11 mouse cellular contexts compared by ENCODE assay signal in the genomic region with DNA sequence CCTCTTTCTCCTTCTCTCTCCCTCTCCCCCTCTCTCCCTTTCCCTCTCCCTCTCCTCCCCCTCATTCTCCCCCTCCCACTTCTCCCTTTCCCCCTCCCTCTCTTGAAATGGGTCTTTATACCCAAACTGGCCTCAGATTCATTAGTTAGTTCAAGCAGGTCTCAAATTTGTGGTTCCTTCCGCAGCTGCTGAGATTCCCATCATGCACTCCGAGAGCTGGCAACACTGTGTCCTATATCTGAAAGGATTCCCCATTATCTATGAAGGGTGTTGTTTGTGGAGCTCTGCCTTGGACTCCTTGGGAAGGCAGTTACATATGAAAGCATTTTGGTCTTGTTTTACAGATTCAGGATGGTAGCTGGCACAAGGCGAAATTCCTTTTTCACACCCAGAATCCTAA.
"Had no signal": no experiment of that assay in that cellular context is flagged by ENCODE, and none has a peak within 500 bp of the region (broad histone marks: within the 10 kb centered on the region; RNA-seq: fewer than 3 reads in every experiment).

No protein-coding gene starts in this region.

- H3K4me2 ChIP-seq: kidney, embryonic 15.5 days; limb, embryonic 13.5 days; stomach, embryonic 15.5 days had no signal

- ATAC-seq: intestine, embryonic 16.5 days; midbrain, embryonic 16.5 days had no signal

- H3K9ac ChIP-seq: kidney, embryonic 15.5 days; limb, embryonic 13.5 days; liver, embryonic 14.5 days; stomach, embryonic 15.5 days had no signal

- H3K27me3 ChIP-seq: kidney, embryonic 15.5 days; limb, embryonic 13.5 days; stomach, embryonic 15.5 days had no signal

- DNase-seq: kidney, adult 2 months; kidney, postnatal 14 days; lung, adult 18-20 months; right cerebral cortex, postnatal 14 days; thymus, postnatal 4 days had no signal

- H3K36me3 ChIP-seq: kidney, embryonic 15.5 days; limb, embryonic 13.5 days; stomach, embryonic 15.5 days had no signal

- H3K27ac ChIP-seq: kidney, embryonic 15.5 days; limb, embryonic 13.5 days; liver, embryonic 14.5 days; stomach, embryonic 15.5 days had no signal

- H3K4me1 ChIP-seq: kidney, embryonic 15.5 days; stomach, embryonic 15.5 days had no signal

- H3K9me3 ChIP-seq: kidney, embryonic 15.5 days; limb, embryonic 13.5 days; stomach, embryonic 15.5 days had no signal

- H3K4me3 ChIP-seq: kidney, embryonic 15.5 days; limb, embryonic 13.5 days; stomach, embryonic 15.5 days had no signal
